Mouse (Mus musculus): ENCODE measurements around the gene Rtn4ip1.
A peak's percentile ranks its signal among the peaks of the same experiment; 100 is the strongest.
"Not testable (repeated sequence)": the region's sequence is repeated elsewhere in the genome, so short reads cannot be mapped to it uniquely, and the experiment has no call there.

The Rtn4ip1 gene

DNA sequence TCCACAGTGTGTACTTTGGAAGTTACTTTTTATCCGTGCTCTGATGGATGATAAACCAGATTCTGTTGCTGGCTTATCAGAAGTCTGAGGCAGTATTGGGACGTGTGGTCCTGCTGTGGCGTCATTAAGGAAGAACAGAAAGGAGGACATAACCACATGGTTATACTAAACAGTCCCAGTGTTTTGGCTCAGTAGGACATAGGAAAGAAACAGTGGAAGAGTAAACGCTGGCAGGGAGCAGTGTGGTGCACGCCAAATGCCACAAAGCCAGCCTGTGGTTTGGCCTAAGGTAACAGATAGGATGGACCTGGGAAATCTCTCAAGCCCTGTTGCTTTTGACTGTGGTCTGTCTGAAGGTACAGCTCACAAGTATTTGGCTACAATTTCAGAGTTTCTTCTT is 27.0 kb downstream of the Rtn4ip1 start:
- no peak for DNase-seq (ENCODE audit: low spot score)

DNA sequence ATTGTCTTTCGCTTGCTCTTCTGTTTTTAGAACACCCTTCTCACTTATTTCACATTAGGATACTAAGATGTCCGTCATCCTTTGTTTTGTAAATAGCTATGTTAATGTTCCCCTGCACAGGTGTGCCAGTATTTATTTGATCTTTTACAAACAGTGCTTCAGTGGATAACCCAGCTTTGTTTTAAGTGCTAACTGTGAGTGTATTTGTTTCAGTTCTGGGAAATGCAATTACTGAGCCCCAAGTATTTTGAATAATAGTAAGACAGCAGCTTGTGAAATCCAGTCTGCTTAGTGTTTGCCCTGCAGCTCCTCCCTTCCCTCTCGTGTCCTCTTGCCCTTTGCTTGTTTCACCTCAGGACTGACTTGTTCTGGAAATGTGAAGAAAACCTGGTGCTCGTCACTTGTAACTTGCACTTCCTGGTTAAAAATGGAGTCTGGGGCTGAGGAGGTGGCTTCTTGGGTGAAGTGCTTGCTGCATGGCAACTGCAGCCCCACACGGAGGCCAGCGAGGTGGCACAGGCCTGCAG is 37.6 kb downstream of the Rtn4ip1 start:
- DNase-seq (ENCODE audit: low spot score) = no peak

DNA sequence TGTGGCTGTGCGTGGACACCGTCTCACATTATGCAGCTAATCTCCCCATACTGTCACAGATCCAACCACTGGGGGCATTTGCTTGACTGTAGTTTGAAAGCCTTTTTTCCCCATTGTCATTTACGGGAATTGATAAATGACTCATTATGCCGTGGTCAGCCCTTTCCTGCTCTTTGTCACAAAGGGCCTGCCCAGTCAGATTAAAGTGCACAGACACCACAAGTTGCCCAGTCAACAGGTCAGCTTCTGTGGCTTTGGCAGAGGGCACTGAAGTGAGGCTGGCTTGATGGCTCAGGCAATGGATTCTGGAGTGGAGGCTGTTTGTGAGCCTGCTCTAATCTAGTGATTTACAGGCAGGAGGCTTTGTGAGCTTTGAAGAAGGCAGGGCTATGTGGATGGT is 42.1 kb downstream of the Rtn4ip1 start:
- DNase-seq (ENCODE audit: low spot score) = no peak

DNA sequence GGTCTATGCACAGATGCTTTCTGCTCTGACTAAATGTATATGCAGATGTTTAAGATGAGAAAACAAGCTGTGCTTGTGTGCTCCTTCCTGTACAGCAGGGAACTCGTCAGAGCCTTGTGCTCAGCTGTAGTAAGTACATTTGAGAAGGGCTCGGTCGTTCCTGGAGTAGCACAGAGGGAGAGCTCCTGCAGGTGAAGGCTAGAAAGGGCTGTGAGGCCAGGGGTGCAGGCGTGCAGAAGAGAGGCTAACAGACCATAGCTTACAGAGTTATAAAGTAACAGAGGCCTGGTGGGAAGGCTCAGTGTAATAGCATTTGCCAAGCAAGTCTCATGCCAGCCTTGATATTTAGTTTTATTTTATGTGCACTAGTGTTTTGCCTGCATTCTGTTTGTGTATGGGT is 43.8 kb downstream of the Rtn4ip1 start:
- no peak for DNase-seq (ENCODE audit: low spot score)

DNA sequence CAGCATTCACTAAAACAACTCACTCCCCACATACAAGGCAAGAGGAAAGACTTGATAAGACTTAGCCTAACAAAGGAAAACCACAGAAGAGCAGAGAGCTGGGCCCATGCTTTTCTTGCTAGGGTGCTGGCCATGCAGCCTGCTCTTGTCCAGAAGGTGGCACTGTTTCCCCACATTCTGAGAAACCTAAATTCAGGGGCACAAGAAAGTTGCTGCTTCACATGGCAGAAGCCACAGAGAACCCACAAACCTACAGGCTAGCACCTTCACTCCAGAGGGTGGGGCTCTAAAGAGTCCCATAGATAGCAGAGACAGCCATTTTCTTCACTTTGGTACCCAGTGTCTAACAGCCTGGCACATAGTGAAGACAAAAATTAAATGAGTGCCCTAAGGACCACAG is 52.3 kb downstream of the Rtn4ip1 start:
- peak; percentile 89 for DNase-seq (ENCODE audit: low spot score)

DNA sequence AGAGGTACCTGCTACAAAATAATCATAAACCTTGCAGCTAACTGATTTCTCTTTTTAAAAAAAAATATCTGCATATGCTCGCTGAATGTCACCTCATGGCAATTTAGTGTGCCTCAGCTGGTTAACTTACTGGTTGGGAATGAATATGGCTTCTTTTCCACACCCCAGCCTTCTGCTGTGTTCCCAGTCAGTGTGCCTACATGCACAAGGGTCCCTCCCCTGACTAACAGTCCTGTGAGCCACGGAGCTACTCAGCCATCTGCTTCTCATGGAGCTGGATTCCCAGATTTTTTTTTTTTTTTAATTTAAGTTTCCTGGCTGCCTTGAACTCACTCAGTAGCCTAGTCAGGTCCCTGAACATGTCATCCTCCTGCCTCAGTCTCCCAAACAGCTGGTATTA is 63.3 kb downstream of the Rtn4ip1 start:
- DNase-seq (ENCODE audit: low spot score) = no peak

DNA sequence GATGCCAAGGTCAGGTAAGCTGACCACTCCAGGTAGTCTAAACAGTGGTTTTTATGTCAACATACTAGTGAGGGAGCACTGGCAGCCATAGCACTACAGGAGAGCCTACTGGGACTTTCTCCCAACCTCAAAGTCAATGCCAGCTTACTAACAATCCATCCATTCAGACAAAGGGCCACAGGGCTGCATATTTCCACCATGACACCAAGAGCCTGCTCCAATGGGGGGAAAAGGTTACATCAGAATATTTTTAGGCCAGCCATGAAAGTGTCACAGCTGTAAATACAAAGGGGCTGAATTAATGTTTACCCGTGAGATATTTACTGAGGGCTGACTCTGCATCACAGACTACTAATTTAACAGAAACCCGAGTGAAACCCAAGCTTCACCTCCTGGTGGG is 71.6 kb downstream of the Rtn4ip1 start:
- no peak for DNase-seq (ENCODE audit: low spot score)

DNA sequence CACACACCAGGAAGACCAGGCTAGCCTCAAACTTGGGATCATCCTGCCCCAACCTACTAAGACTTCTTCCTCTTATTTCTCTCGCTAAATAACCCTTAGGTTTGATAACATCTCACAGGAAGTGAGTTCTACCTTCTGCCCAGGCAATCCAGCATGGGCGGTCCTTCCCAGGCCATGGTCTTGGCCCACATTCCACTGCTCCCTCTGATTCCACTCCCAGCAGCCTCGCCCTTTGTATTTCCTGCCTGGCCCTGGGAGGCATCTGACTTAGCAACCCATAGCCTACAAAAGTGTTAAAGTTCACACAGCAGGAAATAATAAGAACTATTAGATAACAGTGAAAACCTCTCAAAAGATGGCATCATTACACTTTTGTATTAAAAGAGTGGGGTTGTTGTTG is 75.7 kb downstream of the Rtn4ip1 start:
- DNase-seq (ENCODE audit: low spot score) = no peak

DNA sequence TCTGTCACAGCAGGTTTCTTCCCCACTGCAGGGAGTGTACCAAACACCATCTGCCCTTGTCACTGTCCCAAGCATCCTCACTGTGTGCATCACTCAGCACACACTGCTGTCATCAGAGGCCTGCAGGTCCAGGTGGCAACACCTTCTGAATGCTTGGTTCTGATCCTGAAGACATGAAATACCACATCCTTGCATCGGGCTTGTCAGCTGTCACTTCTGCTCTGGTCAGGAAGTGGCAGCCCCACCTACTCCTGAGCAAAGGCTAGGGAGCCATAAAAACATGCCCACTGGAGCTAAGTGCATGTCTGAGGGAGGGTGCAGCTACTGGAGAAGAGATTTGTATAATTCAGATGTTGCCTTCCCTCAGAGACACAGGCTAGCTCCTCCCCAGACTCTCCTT is 78.5 kb downstream of the Rtn4ip1 start:
- DNase-seq (ENCODE audit: low spot score) = no peak

DNA sequence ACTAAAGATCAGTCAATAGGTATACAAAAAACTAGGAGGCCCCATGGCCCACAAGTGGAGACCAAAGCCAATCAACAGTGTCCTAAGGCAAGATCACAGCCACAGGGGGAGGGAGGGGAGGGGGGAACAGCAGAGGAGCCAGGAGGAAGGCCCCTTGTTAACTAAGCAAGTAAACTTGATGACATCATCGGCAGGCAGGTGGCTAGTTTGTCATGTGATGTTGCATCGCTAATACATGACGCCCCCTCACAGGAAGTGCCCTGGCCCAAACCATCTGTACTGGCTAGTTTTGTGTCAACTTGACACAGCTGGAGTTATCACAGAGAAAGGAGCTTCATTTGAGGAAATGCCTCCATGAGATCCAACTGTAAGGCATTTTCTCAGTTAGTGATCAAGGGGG is 79.1 kb downstream of the Rtn4ip1 start:
- not testable (repeated sequence) for DNase-seq (ENCODE audit: low spot score)

DNA sequence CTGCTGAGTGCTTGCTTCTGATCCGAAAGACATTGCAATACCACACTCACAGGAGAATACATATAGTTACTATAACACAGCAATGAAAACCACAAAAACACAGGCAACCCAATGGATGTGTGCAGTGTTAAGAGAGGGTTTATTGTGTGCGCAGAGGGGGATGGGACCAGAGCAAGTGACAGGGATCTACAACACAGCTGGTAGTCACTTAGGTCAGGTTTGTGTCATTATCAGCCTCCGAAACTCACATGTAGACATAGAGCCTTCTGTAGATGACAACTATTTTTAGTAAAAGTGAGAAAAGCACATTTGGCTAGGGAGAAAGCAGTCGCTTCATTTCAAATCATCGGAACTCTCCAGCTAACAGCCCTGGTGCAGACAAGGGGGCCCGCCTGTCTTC is 80.9 kb downstream of the Rtn4ip1 start:
- no peak for DNase-seq (ENCODE audit: low spot score)

DNA sequence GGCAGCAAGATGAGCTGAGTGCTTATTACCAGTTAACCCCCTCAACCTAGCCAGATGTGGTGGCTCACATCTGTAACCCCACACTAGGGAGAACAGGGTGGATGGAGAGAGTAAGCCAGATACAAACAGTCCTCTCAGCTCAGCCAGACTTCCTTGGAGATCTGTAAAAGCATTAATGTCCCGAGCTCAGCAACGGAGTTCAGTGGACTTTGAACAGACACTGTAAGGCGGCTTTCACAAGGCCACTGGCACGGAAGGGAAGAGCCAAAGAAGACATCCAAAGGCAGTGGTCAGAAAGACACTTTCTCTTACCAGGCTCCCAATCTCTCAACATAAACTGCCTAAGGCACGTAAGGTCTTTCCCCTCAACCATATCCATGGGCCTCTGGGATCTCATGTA is 81.6 kb downstream of the Rtn4ip1 start:
- no peak for DNase-seq (ENCODE audit: low spot score)

DNA sequence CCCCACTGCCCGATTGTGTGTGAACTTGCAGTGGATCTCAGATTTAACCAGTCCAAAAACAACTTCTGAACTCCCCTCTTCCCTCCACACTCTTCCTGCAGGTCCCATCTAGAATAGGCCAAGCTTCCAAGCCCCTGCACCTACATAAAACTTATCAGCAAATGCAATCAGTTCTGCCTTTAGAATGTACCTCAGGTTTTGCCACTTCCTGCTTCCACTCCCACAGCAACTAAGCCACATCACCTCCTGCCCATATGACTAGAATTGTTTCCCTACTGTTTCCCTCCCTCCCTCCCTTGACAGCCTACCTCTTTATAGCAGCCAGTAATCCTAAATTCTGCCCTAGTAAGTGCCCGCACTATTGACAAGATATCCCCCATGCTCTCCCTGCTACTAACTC is 82.3 kb downstream of the Rtn4ip1 start:
- no peak for DNase-seq (ENCODE audit: low spot score)

DNA sequence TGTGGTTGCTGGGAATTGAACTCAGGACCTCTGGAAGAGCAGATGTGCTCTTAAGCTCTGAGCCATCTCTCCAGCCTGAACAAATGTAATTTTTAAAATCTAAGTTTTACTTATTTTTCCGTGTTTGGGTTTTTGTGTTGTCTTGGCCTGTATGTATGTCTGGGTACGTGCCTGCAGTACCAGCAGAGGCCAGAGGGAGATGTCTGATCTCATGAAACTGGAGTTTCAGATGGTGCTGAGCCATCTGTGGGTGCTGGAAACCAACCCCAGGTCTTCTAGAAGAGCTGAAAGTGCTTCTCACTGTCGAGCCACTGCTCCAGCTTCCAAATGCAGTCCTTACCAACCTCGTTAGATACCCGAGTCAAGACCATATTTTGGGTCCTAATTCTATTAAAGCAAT is 89.7 kb downstream of the Rtn4ip1 start:
- DNase-seq (ENCODE audit: low spot score) = no peak

DNA sequence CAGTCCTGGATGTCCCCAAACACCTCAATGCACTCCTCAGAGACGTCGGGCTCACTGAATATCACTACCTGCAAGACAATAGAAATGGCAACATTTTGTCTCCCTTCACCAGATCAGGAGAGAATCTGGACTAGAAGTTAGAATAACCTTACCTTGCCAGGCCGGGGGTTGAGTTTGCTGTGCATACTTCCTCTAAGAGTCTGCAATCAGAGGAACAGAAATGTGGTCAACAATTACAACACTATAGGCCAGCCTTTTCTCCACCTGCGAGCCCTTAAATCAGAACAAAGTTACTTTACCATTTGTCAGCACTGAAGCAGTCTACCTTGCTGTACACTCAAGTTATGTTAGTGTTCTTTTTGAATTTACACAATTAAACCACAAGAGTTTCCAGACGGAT is 90.9 kb downstream of the Rtn4ip1 start:
- no peak for DNase-seq (ENCODE audit: low spot score)

DNA sequence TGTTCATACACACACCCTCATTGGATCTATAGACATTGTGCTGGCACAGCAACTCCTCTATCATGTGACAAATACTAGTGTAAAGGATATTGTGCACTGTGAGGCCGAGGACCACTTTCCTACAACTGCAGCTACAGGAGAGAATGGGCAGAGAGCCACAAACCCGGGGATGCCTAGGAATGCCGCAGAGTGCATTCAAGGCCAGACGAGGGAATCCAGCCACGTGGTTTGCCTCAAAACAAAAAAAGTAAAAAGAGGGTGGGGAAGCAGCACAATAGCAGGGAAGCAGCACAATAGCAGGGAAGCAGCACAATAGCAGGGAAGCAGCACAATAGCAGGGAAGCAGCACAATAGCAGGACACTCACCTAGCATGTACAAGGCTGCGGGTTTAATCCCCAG is 91.6 kb downstream of the Rtn4ip1 start:
- DNase-seq (ENCODE audit: low spot score) = no peak

DNA sequence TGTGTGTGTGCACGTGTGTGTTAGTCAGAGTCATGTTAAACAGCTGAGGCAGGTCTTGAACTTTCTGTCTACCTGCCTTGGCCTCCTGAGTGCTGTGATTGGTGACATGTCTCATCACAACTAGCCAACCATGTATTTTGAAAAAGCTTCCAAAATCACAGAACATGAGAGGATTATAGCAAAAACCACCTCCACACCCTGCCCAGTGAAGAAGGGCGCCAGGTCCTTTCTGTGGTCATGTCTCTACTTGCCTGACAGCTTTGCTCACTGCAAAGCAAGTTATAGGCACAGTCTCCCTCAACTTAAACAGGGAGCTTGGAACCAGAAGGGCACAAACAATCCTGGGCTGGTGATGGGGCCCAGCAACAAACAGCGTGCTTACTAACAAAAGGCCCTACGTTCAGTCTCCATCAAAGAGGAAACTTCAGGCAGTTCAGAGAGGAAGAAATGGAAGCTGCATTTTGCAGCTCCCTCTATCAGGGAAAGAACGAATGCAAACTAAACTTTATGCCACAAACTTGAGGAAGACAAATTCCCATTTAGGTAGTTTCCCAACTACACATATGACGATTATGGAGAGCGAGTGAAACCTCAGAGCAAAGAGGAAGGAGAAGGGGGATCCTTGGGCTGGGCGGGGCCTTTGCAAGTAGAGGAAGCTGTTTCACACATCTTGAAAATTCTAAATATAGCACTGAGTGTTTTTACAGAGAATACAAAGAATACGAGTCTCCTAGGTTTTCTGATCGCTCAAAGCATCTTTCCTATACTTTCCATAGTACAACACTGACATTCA is 94.4 kb downstream of the Rtn4ip1 start:
- DNase-seq (ENCODE audit: low spot score) = no peak

DNA sequence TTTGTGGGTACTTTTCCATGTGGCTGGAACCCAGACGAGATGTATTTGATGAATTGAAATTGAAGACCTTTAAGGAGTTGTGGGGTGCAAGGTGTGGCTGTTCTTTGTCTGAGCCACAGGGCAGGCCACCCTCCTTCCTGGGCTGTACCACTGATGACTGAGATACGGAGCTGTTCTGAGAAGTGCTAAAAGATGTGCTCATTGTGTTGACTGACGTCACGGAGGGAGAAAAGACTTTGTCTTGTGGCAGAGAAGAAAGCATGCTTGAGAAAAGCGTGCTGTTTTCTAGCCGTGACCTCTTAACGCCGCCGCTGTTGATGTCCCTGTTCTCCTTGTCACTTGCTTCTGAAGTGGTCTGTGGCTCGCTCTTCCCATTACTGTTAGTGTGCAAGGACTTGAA is 95.7 kb downstream of the Rtn4ip1 start:
- DNase-seq (ENCODE audit: low spot score) = no peak

DNA sequence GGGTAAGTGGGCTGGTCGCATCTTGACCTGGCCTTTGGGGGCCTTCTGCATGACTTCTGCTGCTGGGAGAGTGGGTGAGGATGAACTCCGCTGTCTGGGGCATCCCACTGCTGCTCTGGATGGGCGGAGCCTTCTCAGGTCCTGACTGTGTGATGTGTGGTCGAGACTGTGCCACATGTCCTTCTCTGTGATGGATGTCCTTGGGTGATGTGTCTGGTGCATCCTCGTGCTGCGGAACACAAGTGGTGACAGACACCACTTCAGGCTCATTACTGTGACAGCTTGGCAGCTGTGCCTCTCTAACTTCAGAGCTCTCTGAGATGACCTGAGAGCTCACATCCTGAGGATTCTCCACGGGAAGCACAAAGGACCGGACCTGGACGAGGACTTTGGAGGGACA is 96.4 kb downstream of the Rtn4ip1 start:
- DNase-seq (ENCODE audit: low spot score) = no peak

DNA sequence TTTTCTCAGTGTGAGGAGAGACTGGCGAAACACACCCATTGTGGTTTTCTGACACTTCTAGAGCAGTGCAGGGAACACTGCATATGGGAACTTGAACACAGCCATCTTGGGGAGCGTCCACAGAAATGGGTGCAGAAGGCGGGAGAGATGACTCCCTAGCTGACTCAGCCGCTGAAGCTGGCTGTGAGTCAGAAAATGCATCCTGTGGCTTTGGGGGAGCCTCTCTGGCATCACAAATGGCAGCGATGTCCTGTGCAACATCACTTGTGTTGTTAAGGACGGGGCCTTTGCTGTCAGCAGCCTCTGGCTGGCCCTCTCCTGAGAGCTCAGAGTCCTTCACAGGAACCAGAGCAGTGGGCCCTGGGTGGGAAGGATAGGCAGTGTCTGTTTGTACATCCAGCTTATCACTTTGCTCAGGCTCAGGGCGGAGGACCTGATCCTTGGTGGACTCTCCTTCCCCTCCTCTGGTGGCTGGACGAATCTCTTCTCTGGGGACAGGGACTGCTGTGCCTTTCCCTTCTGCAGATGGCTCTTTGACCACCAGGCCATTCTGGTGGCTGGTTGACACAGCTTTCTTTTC is 97.0 kb downstream of the Rtn4ip1 start:
- DNase-seq (ENCODE audit: low spot score) = no peak

DNA sequence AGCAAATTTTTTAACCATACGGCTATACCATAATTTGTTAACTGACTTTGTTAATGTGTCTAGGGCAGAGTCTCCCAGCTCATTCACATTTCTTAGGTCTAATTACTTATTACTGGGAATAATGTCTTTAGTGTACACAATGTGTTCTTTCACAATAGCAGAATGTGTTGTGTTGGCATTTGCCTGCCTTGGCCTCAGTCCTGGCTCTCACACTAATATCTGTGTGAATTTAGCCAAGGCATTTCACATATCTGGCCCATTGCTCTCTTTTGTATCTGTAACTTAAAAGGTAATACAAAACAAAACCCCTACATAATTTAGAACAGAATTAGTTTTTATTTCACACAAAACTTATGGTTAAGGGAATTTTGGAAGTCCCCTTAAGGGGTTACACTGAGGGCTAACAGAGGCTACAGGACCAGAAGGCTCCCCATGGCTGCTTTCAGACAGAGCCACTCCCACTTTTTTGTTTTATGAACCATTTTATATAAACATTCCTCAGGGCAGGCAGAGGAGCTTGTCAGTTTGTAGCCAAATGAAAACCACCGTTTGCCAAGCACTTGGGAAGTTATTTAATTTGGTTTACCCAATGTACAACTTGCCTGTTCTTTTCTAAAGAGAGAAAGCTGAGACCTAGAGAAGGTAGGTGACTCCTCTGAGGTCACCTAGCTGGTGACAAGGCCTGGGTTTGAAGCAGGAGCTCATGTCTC is 98.7 kb downstream of the Rtn4ip1 start:
- DNase-seq (ENCODE audit: low spot score) = no peak

DNA sequence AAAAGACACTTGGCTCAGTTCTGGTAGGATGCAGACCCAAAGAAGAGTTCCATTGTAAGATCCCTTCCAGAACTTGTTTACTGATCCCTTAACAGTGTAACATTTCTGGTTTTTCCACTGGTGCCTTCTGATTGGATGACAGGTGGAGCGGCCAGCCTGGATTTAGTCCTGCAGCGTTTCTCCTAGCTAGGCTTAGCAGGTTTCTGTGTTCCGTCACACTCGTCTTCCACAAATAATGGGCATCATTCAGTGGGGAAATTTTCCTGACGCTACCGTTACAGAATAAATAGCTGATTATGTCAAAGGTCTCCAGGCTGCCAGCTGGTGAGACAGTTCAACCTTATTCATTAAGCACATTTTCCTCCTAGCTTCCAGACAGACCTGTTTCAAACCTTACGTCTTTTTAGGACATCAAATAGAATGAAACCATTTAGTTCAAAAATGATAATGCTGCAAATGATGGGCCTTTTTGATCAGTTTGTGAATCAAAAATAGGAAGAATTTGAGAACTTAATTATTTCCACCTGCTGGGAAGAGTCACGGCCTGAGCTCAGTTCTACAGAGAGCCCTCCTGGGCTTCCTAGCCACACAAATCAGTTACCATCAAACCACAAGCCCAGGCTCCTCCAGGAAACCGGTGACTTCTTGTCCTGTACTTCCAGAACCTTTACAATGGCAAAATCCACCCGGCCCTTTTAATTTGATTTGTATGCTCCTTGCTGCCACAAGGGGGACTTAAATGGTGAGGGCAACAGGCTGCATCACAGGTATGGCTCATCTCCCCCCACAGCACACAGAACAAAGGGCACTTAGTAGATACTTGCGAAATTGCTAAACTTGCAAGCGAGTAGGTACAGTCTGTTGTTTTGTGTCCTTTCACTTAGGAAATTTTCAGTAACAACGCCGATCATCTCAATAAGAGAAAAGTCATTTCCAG is 100.7 kb downstream of the Rtn4ip1 start:
- DNase-seq (ENCODE audit: low spot score) = peak; percentile 49

Measured in embryo, embryonic 10 days (tissue).